Mouse (Mus musculus) adrenal gland, postnatal 14 days (tissue): ENCODE data around the gene Ccdc57. TPM values are rescaled to one million over a fixed set of nuclear protein-coding genes. Genes with fewer than 3 reads are reported as not detected.
"Not testable (repeated sequence)": the region's sequence is repeated elsewhere in the genome, so short reads cannot be mapped to it uniquely, and the experiment has no call there.

Experiments
- DNase-seq: peaks from one replicate; pipeline ENCODE4 v3.0.0; 2021; ENCODE audit warnings: mixed read lengths
- total RNA-seq: library from RNA; stranded (reverse); gene quantifications from 2 replicates; pipeline ENCODE4 v1.2.3, GENCODE M21; 2021

Ccdc57 gene
- total RNA-seq, 1 experiment from 2014 or later = 17.7 TPM

DNA sequence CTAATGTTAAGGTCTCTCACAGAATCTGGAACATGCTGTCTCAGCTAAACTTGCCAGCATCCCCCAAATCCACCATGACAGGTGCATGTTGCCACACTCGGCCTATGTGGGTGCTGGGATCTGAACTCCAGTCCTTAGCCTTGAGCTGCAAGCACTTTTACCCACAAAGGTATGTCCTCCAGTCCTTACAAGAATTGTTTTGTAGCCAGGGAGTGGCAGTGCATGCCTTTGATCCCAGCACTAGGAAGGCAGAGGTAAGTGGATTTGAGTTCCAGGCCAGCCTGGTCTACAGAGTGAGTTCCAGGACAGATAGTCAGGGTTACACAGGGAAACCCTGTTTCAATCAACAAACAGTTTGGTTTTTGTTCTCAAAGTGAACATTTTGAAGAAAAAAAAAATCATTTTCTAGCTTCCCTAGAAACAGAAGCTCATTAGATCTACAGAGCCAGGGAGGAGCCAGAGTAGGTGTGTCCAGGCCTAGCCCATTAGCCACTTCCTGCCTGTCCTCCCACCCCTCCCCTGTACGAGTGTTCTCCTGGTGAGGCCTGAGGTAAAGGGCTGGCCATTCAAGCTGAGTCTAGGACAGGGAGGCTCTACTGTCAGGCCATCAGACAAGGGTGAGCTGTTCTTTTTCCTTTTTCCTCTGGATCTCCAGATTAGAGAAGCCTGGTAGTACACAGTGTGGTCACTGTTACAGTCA lies 82.2 kb downstream of the Ccdc57 start:
- no peak for DNase-seq

DNA sequence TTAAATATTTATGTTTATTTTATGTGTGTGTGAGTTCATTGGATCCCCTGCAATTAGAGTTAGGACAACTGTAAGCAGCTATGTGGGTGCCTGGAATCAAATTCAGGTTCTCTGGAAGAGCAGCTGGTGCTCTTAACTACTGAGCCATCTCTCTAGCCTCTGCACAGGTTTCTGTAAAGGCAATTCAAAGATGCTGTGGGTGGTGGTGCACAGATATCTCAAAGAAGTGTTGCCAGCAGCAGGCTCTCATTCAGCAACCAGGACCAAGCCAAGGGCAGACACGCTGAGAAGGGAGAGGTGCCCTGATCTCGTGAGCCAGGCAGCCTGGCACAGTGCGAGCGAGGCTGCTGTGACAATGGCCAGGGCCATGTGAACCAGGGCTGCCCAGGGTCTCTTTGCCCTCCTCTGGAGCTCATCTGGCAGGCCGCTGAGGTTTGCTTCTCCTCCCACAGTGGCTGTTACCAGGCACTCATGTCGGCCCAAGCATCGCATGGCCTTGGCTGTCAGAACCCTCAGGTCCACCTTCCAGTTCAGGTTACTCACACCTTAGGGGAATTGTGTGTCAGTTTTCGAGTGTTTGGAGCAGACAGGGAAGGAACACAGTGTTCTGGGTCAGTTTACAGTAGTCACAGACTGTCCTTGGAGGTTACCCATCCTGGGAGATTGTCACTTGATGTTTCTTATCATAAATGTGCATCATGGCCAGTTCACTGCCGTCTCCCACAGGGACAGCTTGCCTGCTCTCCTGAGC lies 85.8 kb downstream of the Ccdc57 start:
- DNase-seq = no peak

DNA sequence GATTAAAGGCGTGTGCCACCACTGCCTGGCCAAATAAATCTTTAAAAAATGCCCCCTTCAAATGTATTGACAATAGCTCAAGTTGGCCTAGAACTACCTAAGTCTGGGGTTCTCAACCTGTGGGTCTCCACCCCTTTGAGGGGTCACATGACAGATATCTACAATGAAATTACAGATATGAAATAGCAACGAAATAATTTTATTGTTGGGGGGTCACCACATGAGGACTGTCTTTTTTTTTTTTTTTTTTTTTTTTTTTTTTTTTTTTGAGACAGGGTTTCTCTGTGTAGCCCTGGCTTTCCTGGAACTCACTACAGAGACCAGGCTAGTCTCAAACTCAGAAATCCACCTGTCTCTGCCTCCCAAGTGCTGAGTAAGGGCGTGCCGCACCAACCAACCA lies 88.3 kb downstream of the Ccdc57 start:
- DNase-seq = no peak

DNA sequence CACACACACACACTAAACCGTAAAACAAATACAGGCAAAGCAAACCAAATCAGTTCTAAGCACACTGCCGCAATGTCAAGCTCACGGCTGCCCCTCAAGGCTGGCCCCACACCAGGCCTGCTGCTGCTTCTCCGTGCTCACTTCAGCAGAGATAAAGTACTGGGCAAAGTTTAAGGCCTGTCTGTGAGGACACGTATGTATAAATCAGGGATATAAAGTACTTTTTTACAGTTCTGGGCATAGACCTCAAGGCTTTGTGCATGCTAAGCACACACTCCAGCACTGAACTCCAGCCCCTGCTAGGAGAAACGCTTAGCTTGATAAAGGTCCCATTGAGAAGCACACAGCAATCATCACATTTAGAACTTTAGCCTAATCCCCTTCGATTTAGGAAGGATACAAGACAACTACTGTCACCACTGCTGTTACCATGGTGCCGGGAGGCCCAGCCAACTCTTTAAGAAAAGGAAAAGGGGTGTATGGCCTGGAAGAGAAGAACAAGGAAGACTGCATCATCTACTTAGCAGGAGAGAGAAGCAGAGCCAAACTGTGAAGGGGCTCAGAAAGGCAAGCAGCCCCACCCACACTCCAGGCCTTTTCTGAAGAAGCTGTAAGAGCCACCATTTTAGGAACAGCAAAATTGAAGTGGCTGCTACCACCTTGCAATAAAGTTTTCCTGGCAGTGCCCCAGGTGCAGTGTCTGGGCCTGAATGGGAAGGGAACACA lies 99.0 kb downstream of the Ccdc57 start:
- no peak for DNase-seq

DNA sequence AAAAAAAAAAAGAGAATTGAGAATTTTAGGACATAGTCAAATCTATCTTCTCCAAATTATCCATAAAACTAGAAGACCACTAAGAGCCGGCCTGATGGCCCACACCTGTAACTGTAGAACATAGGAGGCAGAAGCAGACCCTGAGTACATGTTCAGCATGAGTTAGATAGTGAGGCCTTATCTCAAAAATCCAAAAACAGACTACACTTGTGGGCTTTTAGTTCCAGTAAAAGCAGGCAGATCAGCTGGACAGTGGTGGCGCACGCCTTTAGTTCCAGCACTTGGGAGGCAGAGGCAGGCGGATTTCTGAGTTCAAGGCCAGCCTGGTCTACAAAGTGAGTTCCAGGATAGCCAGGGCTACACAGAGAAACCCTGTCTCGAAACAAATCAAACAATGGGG lies 99.7 kb downstream of the Ccdc57 start:
- not testable (repeated sequence) for DNase-seq

DNA sequence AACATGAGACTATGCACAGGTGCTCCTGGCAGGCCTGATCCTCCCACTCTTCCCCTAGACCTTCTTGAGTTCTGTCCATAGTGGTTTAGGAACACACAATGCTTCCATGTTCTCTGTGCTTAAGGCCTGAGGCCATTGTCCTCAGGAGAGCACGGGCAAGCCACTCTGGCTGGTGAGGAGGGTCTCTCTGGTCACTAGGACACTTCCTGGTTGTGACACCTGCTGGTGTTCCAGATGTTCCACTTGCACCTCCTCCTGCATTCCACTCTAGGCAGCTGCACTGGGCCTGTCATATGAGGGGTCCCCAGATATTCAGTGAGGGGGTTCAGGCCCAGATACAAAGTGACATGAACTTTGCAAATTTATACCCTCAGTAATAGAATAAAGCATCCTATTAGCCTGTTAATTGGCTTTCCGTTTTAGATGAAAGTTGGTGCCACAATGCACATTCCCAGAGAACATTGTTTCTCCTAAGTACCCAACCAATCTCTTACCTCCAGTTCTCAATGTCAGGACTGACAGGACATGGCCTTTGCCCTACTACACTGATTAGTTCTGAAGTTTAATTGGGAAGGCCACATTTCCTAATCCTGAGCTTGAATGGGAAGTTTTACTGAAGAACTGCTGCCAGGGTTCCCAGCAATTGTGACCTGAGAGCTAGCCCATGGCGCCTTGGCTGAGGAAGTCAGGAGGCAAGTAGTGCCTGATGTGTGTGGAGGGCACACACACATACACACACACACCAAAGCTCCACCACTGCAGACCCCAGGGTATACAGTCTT lies 100.8 kb downstream of the Ccdc57 start:
- no peak for DNase-seq

DNA sequence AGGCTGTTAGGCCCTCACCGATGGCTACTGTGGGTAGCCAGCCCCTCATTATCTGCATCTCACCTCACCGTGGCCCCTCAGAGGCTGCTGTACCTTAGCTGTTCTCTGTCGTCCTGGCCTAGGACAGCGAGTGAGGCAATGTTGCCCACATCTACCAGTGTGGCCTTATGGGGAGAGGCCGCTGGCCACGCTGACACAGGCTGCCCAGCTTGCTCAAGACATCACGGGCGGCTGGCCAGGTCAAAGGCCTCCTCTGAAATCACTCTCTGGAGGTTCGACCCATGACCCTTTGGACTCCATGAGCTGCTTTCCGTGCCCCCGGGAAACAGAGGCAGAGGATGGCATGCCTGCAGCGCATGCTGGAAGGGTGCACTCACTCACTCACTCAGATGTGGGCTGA lies 102.0 kb downstream of the Ccdc57 start:
- peak; percentile 78 for DNase-seq

DNA sequence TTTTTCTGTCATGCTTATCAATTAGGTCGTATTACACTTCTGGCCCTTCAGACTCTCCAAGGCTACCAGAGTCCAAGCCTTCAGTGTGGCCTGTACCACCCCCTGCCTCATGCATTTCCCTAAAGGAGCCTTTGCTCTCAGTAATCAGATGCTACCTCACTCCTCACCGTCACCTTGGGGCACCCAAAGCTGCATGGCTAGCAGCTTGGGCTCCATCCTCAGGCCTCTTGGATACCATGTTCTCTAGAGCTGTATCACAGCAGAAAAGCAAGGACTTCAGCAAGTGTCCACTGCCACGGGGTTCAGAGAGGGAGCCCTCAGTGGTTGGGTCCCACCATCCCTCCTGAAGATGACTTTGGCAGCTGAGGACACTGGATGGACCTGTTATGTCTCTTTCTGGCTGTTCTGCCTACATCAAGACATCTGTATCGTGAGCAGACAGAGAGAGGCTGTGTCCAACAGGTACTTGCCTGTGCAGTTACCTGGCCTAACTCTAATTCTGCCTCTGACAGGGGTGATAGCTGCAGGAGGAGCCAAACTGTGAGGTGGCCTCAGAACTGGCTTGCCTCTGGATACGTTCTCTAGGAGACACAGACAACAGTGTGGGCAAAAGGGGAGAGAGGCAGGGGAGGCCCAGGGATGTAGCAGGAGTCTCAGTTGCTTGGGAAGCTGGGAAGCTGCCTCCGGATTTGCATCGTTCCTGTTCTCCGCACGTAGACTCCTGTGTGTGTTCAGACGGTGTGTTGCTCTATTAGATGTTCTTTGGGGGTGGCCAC lies 102.7 kb downstream of the Ccdc57 start:
- DNase-seq = no peak

DNA sequence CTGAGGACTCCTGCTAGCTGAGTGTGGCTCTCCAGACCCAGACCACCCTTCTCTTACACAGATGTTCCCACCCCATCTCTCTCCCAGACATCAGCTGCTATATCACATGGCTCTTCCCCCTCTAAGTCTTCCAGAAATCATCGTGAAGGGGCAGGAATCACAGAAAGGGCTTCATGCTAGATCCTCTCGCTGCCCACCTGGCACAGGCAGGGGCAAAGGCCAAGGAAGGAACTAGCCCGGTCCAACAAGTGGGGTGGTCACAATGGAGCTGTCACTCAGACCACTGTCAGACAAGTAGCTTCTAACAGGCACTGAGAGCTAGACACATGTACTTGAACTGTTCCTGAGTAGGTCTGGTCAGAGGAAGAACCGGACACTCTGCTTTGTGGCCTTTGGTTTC lies 104.3 kb downstream of the Ccdc57 start:
- no peak for DNase-seq

DNA sequence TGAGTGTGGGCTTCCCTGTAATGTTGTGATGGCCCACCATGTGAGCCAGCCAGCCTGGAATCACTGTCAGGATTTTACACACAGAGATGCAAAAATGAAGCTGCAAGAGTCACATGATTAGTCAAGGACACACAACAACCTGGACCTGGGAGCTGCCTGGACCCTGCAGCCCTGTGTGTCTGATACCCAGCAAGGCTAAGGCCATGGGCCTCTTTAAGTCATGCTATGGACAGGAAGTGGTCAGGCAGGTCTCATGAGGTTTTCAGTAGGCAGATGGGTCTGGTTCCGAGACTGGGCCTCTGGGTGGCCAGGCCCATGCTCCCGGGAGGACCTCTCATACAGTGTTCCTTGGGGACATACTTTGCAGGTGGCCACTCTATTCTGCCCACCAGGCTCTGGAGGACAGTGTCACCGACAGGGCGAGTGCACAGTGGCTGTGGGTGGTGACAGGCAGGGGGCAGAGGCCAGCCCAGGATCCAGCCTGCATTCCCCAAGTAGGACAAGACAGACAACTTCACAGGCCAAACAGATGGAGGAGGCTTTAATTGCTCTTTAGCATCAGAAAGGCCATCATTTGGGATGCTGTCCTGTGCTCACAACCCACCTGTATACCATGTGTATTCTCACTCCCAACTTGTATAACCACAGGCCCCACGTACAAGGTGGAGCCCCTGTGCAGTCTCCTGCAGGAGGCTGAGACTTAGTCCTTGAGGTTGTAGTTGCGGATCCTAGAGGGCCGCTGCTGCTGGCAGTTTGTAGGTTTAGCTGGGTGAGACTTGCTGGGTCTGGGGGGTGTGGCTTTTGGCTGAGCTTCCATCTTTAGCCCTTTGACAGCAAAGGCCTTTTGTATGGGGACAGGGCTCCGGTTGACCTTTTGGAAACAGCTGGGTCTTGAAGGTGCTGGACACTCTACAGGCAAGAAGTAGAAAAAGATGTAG lies 106.4 kb downstream of the Ccdc57 start:
- no peak for DNase-seq

DNA sequence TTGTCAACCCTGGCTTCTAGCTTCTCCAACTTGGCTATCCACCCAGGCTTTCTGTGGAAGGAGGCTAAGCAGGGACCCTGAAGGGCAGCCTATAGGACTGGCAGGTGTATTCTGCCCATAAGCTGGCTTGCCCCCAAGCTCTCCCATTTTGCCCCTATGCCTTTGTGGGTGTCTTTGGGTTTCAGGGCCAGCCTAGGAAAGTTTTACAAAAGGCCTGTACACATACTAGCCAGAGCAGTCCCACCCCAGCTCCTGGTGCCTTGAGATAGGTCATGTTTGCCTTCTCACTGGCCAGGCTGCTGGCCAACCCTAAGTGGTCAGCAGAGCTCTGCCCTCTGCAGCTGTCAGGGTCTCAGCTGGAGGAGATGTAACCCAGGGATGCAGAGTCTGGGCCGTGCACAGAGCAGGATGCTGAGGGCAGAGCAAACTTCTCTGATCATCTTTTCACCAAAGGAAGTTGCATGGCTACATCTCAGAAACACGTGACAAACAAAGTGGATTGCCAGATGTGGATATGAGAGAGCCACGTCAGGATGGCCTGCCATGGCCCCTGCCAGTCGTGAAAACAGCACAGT lies 107.3 kb downstream of the Ccdc57 start:
- no peak for DNase-seq

DNA sequence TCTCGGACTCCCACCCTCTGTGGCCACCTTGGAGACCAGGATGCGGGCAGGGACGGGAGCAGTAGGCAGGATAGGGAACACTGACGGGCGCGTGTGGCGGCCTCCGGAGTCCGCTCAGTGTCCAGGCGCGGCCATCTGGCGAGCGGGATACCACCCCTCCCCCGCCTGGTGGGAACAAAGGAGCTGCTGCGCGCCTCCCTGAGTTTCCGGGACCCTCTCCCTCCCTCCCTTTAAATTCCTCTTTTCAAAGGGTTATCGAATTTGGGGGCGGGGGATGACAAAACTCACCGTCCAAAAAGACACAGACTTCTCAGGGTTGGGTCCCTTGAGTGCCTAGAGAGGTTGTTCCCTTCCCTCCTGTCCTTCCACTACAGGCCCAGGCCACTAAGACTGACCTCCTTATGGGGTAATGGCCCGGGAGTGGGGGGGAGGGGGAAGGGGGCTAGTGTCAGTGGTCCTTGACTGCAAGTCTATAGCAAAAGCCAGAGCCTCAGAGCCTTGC lies 107.8 kb downstream of the Ccdc57 start:
- DNase-seq = no peak

DNA sequence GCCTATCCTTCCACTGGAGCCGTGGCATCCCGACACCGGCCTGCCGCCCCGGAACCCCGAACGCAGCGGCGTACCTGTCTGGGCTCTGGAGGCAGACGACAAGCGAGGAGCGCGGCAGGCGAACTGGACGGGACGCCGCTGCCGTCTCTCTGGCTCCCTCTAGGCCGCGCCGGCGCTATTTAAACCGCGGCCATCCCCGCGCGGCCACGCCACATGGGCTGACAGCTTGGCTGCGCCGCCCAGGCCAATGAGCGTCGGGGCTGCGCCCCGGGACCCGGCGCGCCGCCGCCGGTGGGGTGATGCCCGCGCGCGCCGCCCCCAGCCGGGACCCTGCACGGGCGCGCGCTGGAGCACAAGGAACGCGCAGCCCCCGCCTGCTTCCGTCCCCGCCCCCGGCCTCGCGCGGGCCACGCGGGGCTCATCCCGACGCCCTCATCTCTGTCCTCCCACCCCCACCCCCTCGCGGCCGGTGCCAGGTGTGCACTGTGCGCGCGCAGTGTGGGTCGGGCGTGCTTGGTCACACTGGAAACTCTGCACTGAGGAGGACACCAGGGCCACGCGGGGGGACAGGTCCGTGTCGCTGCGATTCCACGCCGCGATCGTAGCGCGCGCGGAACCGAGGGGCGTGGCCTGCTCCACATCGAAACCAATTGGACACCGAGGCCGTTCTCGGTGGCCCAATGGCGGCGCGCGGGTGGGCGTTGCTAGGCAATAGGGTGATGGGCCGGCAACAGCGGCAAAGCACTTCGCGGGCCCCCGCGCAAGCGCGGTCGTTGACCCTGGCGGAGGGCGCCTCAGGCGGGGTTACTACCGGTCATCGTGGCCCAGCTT lies 108.5 kb downstream of the Ccdc57 start, which contains the start of gene Fasn:
Gene Fasn, minus strand, starts transcription at position 592 of the 831 bp plus-strand sequence.
- peak; percentile 99 for DNase-seq

DNA sequence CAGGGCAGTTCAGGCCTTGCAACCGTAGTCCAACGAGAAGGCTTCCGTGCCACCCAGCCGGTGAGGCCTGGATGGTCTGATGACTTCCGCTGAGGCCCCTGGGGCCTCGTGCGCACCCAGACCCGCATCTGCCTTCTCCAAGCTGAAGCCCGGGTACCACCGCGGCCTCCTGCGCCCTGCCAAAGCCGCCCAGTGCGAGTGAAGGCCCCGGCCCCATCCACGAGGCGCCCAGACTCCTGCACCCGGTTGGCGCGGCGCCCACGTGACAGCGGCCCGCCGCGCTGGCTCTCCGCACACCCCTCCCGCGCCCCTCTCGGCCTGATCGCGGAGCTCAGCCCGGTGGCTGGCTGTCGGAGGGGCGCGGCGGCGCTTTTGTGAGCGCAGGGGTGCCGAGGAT lies 109.1 kb downstream of the Ccdc57 start:
- DNase-seq = peak; percentile 80

DNA sequence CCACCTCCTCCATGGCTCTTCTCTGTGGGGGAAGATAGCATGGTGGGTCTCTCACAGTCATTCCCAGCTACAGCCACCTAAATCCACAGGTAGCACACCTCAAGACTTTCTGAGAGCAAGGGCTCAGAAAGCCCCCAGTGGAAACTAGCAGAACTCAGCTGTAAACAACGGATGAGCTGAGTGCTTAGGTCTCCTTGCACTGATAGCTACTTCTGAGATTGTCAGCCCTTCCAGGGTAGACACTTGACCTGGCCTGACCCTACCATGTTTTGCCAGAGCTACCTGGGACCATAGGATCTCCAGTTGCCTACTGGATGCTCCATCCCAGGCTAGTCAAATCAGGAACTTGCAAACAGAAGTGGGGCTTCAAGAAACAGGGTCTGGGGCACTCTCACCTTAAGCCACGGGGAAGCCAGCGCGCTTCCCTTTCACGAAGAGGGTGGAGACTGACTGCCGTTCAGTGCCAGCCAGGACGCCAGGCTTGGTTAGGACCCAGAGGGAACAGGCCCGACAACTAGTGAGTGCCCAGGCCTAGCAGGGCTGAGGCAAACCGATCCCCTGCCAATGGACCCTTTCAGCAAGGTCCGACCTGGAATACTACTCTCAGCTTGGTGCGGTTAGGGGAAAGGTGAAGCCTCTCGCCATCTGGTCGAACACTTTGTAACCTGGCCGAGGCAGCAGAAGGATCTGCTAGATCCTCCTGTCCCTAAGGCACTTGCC lies 109.7 kb downstream of the Ccdc57 start:
- DNase-seq = peak; percentile 63

DNA sequence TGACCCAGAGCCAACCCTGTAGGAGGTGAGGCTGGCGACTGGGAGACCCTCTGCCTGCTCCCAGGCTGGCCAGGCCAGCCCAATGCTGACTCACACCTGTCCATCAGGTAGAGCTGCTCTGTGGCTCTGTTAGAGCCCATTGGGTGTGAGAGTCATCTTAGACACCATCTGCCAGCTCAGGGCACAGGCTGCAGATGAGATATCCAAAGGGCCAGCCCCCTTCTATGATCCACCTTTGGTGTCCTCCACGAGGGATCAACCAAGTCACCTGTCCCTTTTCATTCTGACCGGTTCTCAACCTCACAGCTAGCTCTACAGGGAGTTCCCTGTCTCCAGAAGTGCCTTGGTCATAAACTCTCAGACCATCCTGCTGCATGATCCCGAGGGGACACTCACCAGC lies 110.4 kb downstream of the Ccdc57 start:
- DNase-seq = no peak

DNA sequence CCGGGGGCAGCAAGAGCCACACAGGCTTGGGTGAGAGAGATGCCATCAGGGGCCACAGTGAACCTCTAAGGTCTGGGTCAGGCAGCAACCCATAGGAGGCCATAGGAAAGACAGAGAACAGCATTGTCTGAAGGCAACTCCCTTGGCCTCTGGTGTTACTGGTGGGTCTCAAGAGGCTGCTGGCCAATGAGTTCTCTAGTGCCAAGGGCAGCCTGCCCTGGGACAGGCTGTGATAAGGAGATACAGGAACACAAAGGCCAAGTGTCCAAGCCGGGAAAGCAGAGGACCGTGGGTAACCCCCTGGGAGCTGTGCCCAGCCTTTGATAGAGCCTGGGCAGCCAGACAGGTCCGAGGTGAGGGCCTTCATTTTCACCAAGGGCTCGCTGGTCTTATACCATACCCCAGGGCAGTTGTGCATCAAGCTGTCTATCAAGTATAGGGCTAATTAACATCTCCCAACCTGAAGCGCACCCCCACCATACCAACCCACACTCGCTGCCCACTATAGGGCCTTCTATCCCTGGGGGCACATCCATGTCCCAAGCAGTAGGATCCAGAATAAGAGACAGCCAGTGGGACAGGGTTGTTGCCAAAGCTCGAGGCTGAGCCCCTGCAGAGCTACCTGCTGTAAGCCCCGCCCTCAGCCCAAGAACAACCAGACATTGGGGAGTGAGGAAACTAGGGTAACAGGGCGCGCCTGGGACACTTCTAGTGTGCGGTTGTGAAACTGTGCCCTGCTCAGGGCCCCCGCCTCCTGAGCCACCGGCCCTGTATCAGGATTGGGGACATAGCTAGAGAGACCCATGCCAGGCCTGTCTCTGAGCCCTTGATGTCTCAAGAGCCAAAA lies 111.4 kb downstream of the Ccdc57 start:
- DNase-seq = no peak
